Mouse (Mus musculus) hindbrain, embryonic 12.5 days (tissue): ENCODE results near the gene Agap3. TPM values are rescaled to one million over a fixed set of nuclear protein-coding genes. Genes with fewer than 3 reads are reported as not detected.

Experiments used
- ATAC-seq: fragments of 200-750 bp; cut with Nextera tagmentation; 2 replicates; pipeline ENCODE4 v1.8.0; 2017; ENCODE audit warnings: moderate TSS enrichment; ENCODE audit not compliant: low FRiP score
- H3K27ac ChIP-seq: fragments of 300-500 bp; sonication (generic); 2 replicates; pipeline ENCODE4 v1.5.1; 2016; ENCODE audit warnings: mild to moderate bottlenecking
- H3K27me3 ChIP-seq: fragments of 300-500 bp; sonication (generic); 2 replicates; pipeline ENCODE4 v1.6.1; 2016; ENCODE audit warnings: mild to moderate bottlenecking
- H3K36me3 ChIP-seq: fragments of 300-500 bp; sonication (generic); 2 replicates; pipeline ENCODE4 v1.6.1; 2016; ENCODE audit warnings: mild to moderate bottlenecking
- H3K4me1 ChIP-seq: fragments of 300-500 bp; sonication (generic); 2 replicates; pipeline ENCODE4 v1.6.1; 2016
- H3K4me2 ChIP-seq: fragments of 300-500 bp; sonication (generic); replicated peaks from 2 replicates; pipeline ENCODE4 v1.6.1; 2016; ENCODE audit warnings: mild to moderate bottlenecking
- H3K4me3 ChIP-seq: fragments of 300-500 bp; sonication (generic); 2 replicates; pipeline ENCODE4 v1.5.1; 2016; ENCODE audit warnings: mild to moderate bottlenecking
- H3K9ac ChIP-seq: fragments of 300-500 bp; sonication (generic); 2 replicates; pipeline ENCODE4 v1.6.1; 2016; ENCODE audit warnings: mild to moderate bottlenecking, moderate library complexity
- H3K9me3 ChIP-seq: fragments of 300-500 bp; sonication (generic); replicated peaks from 2 replicates; pipeline ENCODE4 v1.6.1; 2016; ENCODE audit warnings: mild to moderate bottlenecking
- WGBS: fragments of 180-500 bp; shearing (Covaris S2); methylation state at CpG from one replicate; pipeline ENCODE4 v1.1.7; 2016; 5-methylcytosine and 5-hydroxymethylcytosine counted together
- polyA plus RNA-seq: library from polyadenylated mRNA; unstranded; fragments of >200 nt; fragmentation: Nextera tagmentation; extraction: Ambion mirVana; gene quantifications from 2 replicates; pipeline ENCODE4 v1.2.1, GENCODE M21; 2016

Agap3 gene
- polyA plus RNA-seq, result 83.7 and 86.2 TPM in 2 replicates

DNA sequence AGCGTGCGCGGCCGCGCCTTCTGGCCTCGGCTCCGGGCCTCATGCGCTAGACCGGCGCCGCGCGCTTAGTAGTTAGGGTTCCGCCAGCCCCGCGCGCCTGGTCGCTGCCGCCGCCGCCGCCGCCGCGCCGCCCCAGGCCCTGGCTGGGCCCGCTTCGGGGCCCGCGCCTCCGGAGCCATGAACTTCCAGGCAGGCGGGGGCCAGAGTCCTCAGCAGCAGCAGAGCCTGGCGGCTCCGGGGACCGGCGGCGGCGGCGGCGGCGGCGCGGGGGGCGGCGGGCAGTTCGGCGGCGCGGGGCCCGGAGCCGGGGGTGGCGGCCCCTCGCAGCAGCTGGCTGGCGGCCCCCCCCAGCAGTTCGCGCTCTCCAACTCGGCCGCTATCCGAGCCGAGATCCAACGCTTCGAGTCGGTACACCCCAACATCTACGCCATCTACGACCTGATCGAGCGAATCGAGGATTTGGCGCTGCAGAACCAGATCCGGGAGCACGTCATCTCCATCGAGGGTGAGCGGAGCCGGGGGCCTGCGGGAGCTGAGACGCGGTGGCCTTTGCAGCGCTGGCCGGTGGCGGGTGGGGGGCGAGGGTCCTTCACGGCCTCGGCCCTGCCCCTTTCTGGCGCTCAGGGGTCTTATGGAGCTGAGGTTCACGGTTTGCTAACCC is at the start of gene Agap3:
Gene Agap3 (plus strand): TSS at position 148 of the 661 bp plus-strand sequence.
- peak within 1 kb of the TSS; percentile 93 for H3K4me2 ChIP-seq
- no peaks in the 10 kb centered on the region; the same call in 1 of the 2 replicates for H3K36me3 ChIP-seq
- peak; percentile 7 for ATAC-seq
- peaks cover 51% of the 10 kb centered on the region for H3K4me1 ChIP-seq
- H3K9me3 ChIP-seq, result no peaks in the 10 kb centered on the region
- H3K27ac ChIP-seq, result peak within 1 kb of the TSS; percentile 95
- H3K4me3 ChIP-seq, result peak within 1 kb of the TSS; percentile 95
- H3K27me3 ChIP-seq, result 0 out of 2 replicates have a peak, but pooled peaks cover 3% of the 10 kb centered on the region
- peak within 1 kb of the TSS; percentile 99 for H3K9ac ChIP-seq
- WGBS, result 1% methylated on average over 43 of the region's 85 CpGs

DNA sequence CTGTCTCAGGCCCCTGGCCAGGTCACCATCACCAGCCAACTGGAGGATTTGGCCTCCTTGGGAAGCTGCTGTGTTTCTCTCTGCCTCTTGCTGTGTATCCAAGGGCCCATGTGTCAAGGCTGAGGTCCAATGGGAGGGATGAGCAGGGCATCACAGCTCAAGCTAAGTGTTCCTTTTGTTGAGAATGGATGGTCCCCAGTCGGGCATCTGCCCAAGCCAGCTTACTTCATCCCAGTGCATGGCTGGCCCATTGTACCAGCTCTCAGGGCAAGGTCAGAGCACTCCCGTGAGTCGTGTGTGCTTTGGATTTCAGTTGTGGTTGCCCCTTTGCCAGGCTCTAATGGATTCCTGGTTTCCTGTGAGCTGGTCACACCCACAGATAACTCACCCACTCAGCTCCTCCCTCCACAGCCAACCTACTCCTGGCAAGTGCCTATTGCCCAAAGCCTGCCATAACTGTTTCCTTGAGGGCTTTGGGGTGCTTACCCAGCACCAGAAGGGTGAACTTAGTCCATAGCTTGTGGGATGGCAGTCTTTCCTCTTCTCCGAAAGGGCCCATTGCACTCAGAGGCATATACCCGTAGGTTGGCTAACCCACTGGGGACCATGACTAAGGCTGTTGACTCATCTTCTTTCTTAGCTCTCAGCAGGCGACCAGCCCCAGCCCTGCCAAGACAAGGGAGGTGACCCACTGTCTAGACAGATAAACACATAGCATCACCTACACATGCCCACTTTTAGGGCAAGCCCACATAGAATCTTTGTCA is 47.2 kb upstream of the Agap3 start:
- no peaks in the 10 kb centered on the region for H3K27me3 ChIP-seq
- H3K36me3 ChIP-seq, result peaks cover 68% of the 10 kb centered on the region
- H3K4me2 ChIP-seq, result no peak overlapping the region
- 74% methylated on average over 6 of the region's 6 CpGs for WGBS
- H3K4me3 ChIP-seq, result no peak overlapping the region
- H3K4me1 ChIP-seq, result no peaks in the 10 kb centered on the region
- no peak overlapping the region for H3K27ac ChIP-seq
- no peak for ATAC-seq
- no peak overlapping the region for H3K9ac ChIP-seq
- H3K9me3 ChIP-seq, result no peaks in the 10 kb centered on the region

- Histone ChIP-seq H3K36me3 (peaks cover 63% of the 10 kb centered on the region), H3K4me3 (no peak overlapping the region), H3K4me2 (no peak overlapping the region), H3K27ac (no peak overlapping the region), H3K9me3 (no peaks in the 10 kb centered on the region), H3K9ac (no peak overlapping the region), H3K27me3 (no peaks in the 10 kb centered on the region), H3K4me1 (no peaks in the 10 kb centered on the region)
- no peak for ATAC-seq
- WGBS, result 73% methylated on average over 3 of the region's 3 CpGs
These were observed 46.5 kb upstream of the Agap3 start for GRCm38 (mm10) chr5:24405389-24405876.

DNA sequence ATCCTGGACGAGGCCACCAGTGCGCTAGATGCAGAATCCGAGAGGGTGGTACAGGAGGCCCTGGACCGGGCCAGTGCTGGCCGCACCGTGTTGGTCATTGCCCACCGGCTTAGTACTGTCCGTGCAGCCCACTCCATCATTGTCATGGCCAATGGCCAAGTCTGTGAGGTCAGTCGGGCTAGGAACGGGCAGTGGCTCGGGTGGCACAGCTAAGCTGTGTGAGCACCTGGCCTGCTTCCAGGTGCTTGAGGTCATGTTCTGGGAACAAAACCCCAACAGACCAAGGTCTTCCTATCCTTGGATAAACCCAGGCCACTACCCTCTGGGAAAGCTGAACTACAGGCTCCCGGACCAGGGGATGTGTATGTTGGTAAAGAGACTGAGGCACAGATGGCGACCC is 43.3 kb upstream of the Agap3 start:
- Histone ChIP-seq H3K9me3 (no peaks in the 10 kb centered on the region), H3K36me3 (peaks cover 34% of the 10 kb centered on the region), H3K27ac (no peak overlapping the region), H3K4me3 (no peak overlapping the region), H3K4me2 (no peak overlapping the region), H3K27me3 (peaks cover under 1% of the 10 kb centered on the region; the same call in 1 of the 2 replicates), H3K9ac (no peak overlapping the region), H3K4me1 (peaks cover 7% of the 10 kb centered on the region)
- WGBS, result 95% methylated on average over 13 of the region's 13 CpGs
- no peak for ATAC-seq

DNA sequence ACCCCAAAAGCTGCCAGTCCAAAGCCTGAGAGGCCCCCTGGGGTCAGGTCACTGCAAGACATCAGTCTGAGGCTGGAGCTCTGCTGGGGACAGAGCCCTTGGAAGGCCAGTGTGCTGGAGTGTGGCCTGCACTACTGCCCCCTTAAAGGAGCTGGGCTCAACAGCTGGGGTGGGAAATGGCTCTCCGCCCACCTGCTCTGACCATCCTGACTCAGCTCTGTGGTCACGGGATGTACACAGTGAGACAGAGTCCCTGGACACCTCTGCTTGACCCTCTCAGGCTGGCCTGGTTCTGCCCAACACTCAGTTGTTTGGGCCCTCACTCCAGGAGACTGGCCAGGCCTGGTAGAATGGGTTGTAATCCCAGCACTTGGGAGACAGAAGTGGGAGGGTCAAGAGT is 42.5 kb upstream of the Agap3 start:
- Histone ChIP-seq H3K4me2 (no peak overlapping the region), H3K36me3 (peaks cover 29% of the 10 kb centered on the region), H3K4me1 (peaks cover 11% of the 10 kb centered on the region), H3K9ac (no peak overlapping the region), H3K9me3 (no peaks in the 10 kb centered on the region), H3K27ac (no peak overlapping the region), H3K4me3 (no peak overlapping the region), H3K27me3 (peaks cover 3% of the 10 kb centered on the region; the same call in 1 of the 2 replicates)
- ATAC-seq, result no peak
- WGBS, result 79% methylated on average over 2 of the region's 2 CpGs

DNA sequence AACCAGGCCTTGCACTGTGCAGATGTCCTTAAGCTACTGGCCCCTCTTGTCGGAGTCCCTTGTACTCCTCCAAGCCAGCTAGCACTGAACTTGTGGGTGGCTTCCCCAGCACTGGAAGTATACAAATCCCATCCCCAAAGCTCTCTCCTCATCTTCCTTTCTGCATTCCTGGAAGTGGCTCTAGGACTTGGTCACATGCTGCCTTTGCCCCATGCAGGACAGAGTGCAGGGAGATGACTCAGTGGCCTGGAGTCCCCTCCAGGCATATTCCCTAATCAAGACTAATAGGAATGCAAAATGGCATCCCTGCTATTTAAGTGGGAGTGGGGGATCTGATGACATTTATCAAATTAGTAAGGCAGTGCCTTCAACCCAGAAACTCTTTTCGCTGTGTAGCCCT is 39.9 kb upstream of the Agap3 start:
- peaks cover 20% of the 10 kb centered on the region for H3K4me1 ChIP-seq
- no peak overlapping the region for H3K27ac ChIP-seq
- WGBS, result 89% methylated on average over 2 of the region's 2 CpGs
- peaks cover 3% of the 10 kb centered on the region; the same call in 1 of the 2 replicates for H3K27me3 ChIP-seq
- no peak overlapping the region for H3K4me2 ChIP-seq
- no peak overlapping the region for H3K9ac ChIP-seq
- no peak for ATAC-seq
- no peaks in the 10 kb centered on the region for H3K9me3 ChIP-seq
- H3K4me3 ChIP-seq, result no peak overlapping the region
- peaks cover 13% of the 10 kb centered on the region for H3K36me3 ChIP-seq

GRCm38 (mm10) chr5:24413042-24413693 is 38.8 kb upstream of the Agap3 start, which contains the start of gene Asic3:
Gene Asic3, plus strand, starts transcription at chr5:24413392.
- Histone ChIP-seq H3K4me3 (no peak within 1 kb of the TSS), H3K27me3 (peaks cover 3% of the 10 kb centered on the region; the same call in 1 of the 2 replicates), H3K36me3 (0 out of 2 replicates have a peak, but pooled peaks cover 3% of the 10 kb centered on the region), H3K9me3 (no peaks in the 10 kb centered on the region), H3K27ac (0 out of 2 replicates have a peak within 1 kb of the TSS, but pooled peaks have one; percentile 55), H3K4me1 (peaks cover 20% of the 10 kb centered on the region), H3K9ac (peak within 1 kb of the TSS; percentile 29; the same call in 1 of the 2 replicates), H3K4me2 (no peak within 1 kb of the TSS)
- no peak for ATAC-seq
- 46% methylated on average over 11 of the region's 11 CpGs for WGBS

- Histone ChIP-seq H3K4me1 (peaks cover 20% of the 10 kb centered on the region), H3K9ac (0 out of 2 replicates have a peak overlapping the region, but pooled peaks have one; percentile 4), H3K27me3 (peaks cover 3% of the 10 kb centered on the region; the same call in 1 of the 2 replicates), H3K4me3 (no peak overlapping the region), H3K9me3 (no peaks in the 10 kb centered on the region), H3K36me3 (peaks cover 3% of the 10 kb centered on the region), H3K27ac (0 out of 2 replicates have a peak overlapping the region, but pooled peaks have one; percentile 55), H3K4me2 (no peak overlapping the region)
- WGBS, result 83% methylated on average over 13 of the region's 13 CpGs
- no peak for ATAC-seq
These were observed 38.0 kb upstream of the Agap3 start for GRCm38 (mm10) chr5:24413938-24414337.

DNA sequence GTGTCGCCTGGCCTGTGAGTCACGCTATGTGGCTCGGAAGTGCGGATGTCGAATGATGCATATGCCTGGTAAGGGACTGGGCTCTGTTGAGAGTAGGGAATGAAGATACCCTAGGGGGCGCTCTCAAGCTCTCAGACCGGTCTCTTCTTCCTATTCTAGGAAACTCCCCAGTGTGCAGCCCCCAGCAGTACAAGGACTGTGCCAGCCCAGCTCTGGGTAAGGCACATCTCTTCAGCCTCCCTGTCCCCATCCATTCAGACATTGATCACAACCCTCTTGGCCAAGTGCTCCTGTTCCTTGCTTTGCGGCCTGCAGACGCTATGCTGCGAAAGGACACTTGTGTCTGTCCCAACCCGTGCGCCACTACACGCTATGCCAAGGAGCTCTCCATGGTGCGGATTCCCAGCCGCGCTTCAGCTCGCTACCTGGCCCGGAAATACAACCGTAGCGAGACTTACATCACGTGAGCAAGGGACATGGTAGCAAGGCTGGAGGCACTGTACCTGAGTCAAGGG is 35.7 kb upstream of the Agap3 start:
- peak overlapping the region; percentile 24; the same call in 1 of the 2 replicates for H3K4me2 ChIP-seq
- no peaks in the 10 kb centered on the region for H3K9me3 ChIP-seq
- H3K27ac ChIP-seq, result no peak overlapping the region
- WGBS, result 3% methylated on average over 21 of the region's 21 CpGs
- no peak overlapping the region for H3K4me3 ChIP-seq
- H3K4me1 ChIP-seq, result peaks cover 20% of the 10 kb centered on the region
- peak overlapping the region; percentile 19; the same call in 1 of the 2 replicates for H3K9ac ChIP-seq
- H3K36me3 ChIP-seq, result peaks cover 25% of the 10 kb centered on the region
- ATAC-seq, result peak; percentile 68
- H3K27me3 ChIP-seq, result peaks cover 3% of the 10 kb centered on the region; the same call in 1 of the 2 replicates

DNA sequence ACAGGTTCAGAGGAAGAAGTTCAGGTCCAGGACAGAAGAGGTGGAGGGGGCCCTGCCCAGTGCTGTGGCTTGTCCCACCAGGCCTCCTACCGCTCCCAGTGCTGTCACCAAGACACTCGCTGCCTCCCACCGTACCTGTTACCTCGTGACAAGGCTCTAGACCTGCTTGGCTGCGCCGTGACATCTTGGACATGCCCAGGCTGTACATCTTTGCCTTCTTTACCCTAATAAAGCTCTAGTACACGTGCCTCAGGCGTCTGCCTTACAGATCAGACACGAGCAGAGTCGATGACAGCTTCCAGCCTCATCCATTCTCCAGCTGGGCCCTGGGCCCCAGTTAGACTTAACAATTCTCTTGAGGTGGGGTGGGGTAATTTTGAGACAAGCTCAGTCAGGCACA is 34.4 kb upstream of the Agap3 start:
- H3K9me3 ChIP-seq, result no peaks in the 10 kb centered on the region
- WGBS, result 94% methylated on average over 10 of the region's 10 CpGs
- peaks cover 25% of the 10 kb centered on the region for H3K36me3 ChIP-seq
- no peak overlapping the region for H3K27ac ChIP-seq
- H3K27me3 ChIP-seq, result peaks cover 3% of the 10 kb centered on the region; the same call in 1 of the 2 replicates
- H3K4me1 ChIP-seq, result peaks cover 29% of the 10 kb centered on the region
- ATAC-seq, result no peak
- no peak overlapping the region for H3K4me3 ChIP-seq
- H3K4me2 ChIP-seq, result no peak overlapping the region
- H3K9ac ChIP-seq, result no peak overlapping the region

- no peak overlapping the region for H3K4me2 ChIP-seq
- H3K9me3 ChIP-seq, result no peaks in the 10 kb centered on the region
- whole genome bisulfite sequencing, result 91% methylated on average over 9 of the region's 9 CpGs
- H3K27me3 ChIP-seq, result no peaks in the 10 kb centered on the region
- H3K36me3 ChIP-seq, result peaks cover 25% of the 10 kb centered on the region
- H3K27ac ChIP-seq, result no peak overlapping the region
- ATAC-seq, result no peak
- no peak overlapping the region for H3K4me3 ChIP-seq
- H3K9ac ChIP-seq, result no peak overlapping the region
- peaks cover 34% of the 10 kb centered on the region for H3K4me1 ChIP-seq
These were observed 31.6 kb upstream of the Agap3 start for GRCm38 (mm10) chr5:24420381-24420780.
